Mouse (Mus musculus) spleen, adult 2 months (tissue): ENCODE measurements at regions not wholly inside any gene's neighbourhood (a gene's known extent, or its start where the extent isn't known, plus 50 kb on each side); places are given as distances from the start of the nearest gene placed in this dataset.

Source experiments
- DNase-seq, 2 experiments: peaks; one replicate each; pipeline versions ENCODE4 v3.0.0 to v3.0.0-alpha.2; 2012 to 2021; ENCODE audit warnings: low spot score in 2 of 2, low read depth in 1 of 2
- H3K27ac ChIP-seq: fragments of 200-500 bp; 2 replicates; pipeline ENCODE4 v1.5.1; 2012; ENCODE audit warnings: low read length, inconsistent platforms; ENCODE audit not compliant: insufficient read depth
- H3K27me3 ChIP-seq: fragments of 200-500 bp; 2 replicates; pipeline ENCODE4 v1.6.1; 2012; ENCODE audit warnings: mild to moderate bottlenecking, moderate library complexity, low read length, inconsistent platforms; ENCODE audit not compliant: control insufficient read depth, insufficient read depth
- H3K36me3 ChIP-seq: fragments of 200-500 bp; 2 replicates; pipeline ENCODE4 v1.6.1; 2012; ENCODE audit warnings: mild to moderate bottlenecking, low read length, inconsistent platforms; ENCODE audit not compliant: control insufficient read depth, insufficient read depth
- H3K4me1 ChIP-seq: fragments of 200-500 bp; 2 replicates; pipeline ENCODE4 v1.6.1; 2011; ENCODE audit warnings: inconsistent platforms; ENCODE audit not compliant: control insufficient read depth, insufficient read depth, insufficient read length
- H3K4me3 ChIP-seq: fragments of 200-500 bp; 2 replicates; pipeline ENCODE4 v1.5.1; 2011; ENCODE audit warnings: mild to moderate bottlenecking, inconsistent platforms; ENCODE audit not compliant: insufficient read depth, insufficient read length; ENCODE audit errors: extremely low read depth
- CTCF ChIP-seq: fragments of 200-500 bp; IDR thresholded peaks from 2 replicates; pipeline ENCODE4 v1.5.1; 2011; ENCODE audit warnings: mild to moderate bottlenecking, inconsistent platforms; ENCODE audit not compliant: insufficient read depth, insufficient read length, insufficient replicate concordance; ENCODE audit errors: extremely low read depth
- POLR2A ChIP-seq: fragments of 200-500 bp; IDR thresholded peaks from 2 replicates; pipeline ENCODE4 v1.6.1; 2011; ENCODE audit warnings: low read depth, low read length, inconsistent platforms
- WGBS: fragments of 180-500 bp; shearing (Covaris S2); methylation state at CpG from one replicate; pipeline ENCODE4 v1.1.7; 2018; 5-methylcytosine and 5-hydroxymethylcytosine counted together

DNA sequence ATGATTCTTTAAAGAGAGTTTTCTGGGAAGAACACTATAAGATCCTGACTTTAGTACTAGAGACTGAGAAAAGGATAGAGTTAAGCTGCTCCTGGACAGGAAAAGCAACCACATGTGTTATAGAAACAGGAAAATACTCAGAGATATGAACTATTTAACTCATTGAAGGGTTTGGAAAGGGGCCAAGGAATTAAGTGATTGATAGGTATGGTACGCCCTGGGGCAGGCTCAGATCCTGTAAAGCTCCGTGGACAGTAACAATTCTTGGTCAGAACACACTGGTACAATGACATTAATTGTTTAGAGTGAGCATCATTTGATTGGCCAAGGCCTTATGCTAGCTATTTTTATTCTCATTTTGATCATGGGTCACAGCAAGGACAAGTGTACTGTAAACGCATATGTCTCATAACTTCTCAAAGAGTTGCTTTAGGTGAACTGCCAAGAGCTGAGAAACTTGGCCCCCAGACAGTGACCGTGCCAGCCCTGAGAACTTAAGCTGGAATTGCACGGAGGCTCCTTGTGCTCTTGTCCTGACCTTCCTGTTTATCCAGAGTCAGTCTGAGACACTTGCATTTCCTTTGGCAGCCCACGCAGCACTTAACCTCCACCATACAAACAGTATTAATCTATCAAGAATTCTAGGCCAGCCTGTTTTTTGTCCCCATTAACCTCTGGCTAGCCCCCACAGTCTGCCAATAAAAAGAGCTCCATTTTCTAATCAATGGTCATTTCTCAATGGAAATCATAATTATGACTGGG lies 210.5 kb upstream of the Fbxl4 start:
- H3K27ac ChIP-seq = no peak overlapping the region
- TF ChIP-seq CTCF (no peak), POLR2A (no peak)
- H3K27me3 ChIP-seq = no peaks in the 10 kb centered on the region
- no peaks in the 10 kb centered on the region for H3K36me3 ChIP-seq
- WGBS = 42% methylated on average over 6 of the region's 6 CpGs
- H3K4me1 ChIP-seq = no peaks in the 10 kb centered on the region
- H3K4me3 ChIP-seq = no peak overlapping the region
- DNase-seq = no peak

DNA sequence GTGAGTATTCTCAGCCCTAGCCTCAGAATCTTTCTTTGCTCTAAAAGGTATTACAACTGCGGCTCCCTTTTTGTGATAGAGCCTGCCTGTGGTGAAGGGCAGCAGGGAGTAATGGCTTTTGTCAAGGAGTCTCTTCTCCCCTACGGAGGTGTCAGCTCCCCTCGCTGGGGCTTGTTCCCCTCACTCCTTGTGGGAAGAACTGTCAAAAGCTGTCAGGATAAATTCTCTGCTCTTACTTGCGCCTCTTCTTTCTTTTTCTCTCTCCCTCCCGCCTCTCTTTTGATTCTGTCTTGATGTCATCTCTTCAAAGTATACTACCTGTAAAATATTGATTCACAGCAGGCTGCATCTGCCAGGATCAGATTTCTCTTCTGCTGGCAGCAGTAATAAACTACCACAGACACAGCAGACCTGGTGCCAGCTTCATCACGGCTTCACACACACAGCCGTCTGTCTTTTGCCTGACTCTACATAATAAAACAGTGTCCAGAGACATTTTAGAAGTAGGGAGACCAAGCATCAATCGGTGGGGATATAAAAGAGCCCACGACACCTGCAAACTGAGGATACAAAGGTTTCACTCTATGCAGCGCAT lies 205.3 kb upstream of the Fbxl4 start:
- WGBS = 30% methylated on average over 10 of the region's 10 CpGs
- TF ChIP-seq CTCF (no peak), POLR2A (no peak)
- Histone ChIP-seq H3K27me3 (no peaks in the 10 kb centered on the region), H3K27ac (no peak overlapping the region), H3K4me1 (no peaks in the 10 kb centered on the region), H3K36me3 (no peaks in the 10 kb centered on the region), H3K4me3 (no peak overlapping the region)
- DNase-seq = no peak

DNA sequence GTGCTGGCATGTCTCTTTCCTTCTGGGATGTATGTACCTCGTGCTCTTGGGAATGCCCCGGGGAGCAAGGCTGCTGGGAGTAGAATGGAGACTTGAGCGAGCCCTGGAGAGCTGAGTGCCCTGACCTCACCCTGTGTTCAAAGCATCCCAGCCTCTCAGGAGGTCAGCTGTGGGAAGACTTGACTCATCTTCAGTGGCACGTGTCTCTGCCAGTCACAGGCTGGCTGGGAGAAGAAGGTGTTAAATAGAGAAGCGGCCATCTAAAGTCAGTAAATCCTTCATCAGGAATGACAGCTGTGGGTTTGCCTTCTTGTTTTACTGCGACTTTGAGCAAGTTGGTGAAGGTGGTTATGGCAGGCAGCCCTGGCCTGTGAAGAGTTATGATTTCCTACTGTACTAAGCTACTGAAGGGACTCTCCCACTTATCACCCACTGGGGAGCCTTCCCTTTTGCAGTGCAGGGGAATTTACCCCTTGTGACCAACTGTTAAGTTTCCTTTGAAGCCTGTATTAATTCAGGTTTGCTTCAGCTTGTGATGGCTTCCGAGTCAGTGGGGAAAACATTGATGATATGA lies 204.3 kb upstream of the Fbxl4 start:
- H3K4me3 ChIP-seq = no peak overlapping the region
- no peaks in the 10 kb centered on the region for H3K27me3 ChIP-seq
- H3K36me3 ChIP-seq = no peaks in the 10 kb centered on the region
- H3K4me1 ChIP-seq = no peaks in the 10 kb centered on the region
- no peak for DNase-seq
- no peak overlapping the region for H3K27ac ChIP-seq
- TF ChIP-seq POLR2A = no peak
- no peak for TF ChIP-seq CTCF
- 13% methylated on average over 7 of the region's 7 CpGs for WGBS

DNA sequence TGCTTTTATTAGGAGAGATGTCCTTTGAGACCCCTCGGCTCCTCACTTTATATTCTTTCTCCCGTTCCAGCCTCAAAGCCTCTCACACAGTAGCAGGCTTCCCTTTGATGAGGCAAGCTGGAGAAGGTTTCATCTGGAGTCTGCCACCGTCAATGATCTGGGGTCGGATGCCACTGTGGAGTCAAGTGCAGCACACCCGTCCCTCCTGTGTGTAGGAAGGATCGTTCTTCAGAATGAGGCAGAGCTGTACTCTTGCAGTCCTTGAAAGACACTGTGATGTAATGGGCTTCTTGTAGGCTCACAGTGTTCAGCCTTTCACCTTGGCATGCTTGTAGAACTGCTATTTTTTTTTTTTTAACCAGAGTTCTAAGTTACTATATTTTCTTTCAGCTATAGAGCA lies 203.7 kb upstream of the Fbxl4 start:
- WGBS = 42% methylated on average over 6 of the region's 6 CpGs

DNA sequence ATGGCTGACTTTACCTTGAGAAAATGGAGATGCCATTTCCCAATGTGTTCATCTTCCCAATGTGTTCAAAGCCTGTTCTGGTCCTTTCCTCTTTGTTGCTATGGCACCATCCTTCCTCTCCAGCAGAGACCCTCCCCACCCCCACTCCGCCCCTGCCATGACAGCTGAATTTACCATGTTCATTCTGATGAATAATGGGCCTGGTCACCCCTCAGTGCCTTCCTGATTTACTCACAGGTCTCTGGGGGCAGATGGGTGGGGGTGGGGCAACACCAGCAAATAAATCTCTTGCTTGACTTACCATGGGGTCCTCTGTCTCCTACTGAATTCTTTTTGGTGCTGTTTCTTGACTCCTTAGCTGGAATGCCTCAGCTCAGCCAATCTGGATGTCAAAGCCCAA lies 170.9 kb upstream of the Fbxl4 start:
- DNase-seq = no peak
- Histone ChIP-seq H3K27ac (no peak overlapping the region), H3K36me3 (no peaks in the 10 kb centered on the region), H3K4me1 (no peaks in the 10 kb centered on the region), H3K4me3 (no peak overlapping the region), H3K27me3 (no peaks in the 10 kb centered on the region)
- no peak for TF ChIP-seq POLR2A
- TF ChIP-seq CTCF = no peak
- 86% methylated on average over 1 of the region's 1 CpGs for WGBS

More for the DNA sequence above, 203.7 kb upstream of the Fbxl4 start:
- Histone ChIP-seq H3K27me3 (no peaks in the 10 kb centered on the region), H3K36me3 (no peaks in the 10 kb centered on the region), H3K4me1 (no peaks in the 10 kb centered on the region), H3K4me3 (no peak overlapping the region), H3K27ac (no peak overlapping the region)
- no peak for DNase-seq
- no peak for TF ChIP-seq CTCF
- TF ChIP-seq POLR2A = no peak

DNA sequence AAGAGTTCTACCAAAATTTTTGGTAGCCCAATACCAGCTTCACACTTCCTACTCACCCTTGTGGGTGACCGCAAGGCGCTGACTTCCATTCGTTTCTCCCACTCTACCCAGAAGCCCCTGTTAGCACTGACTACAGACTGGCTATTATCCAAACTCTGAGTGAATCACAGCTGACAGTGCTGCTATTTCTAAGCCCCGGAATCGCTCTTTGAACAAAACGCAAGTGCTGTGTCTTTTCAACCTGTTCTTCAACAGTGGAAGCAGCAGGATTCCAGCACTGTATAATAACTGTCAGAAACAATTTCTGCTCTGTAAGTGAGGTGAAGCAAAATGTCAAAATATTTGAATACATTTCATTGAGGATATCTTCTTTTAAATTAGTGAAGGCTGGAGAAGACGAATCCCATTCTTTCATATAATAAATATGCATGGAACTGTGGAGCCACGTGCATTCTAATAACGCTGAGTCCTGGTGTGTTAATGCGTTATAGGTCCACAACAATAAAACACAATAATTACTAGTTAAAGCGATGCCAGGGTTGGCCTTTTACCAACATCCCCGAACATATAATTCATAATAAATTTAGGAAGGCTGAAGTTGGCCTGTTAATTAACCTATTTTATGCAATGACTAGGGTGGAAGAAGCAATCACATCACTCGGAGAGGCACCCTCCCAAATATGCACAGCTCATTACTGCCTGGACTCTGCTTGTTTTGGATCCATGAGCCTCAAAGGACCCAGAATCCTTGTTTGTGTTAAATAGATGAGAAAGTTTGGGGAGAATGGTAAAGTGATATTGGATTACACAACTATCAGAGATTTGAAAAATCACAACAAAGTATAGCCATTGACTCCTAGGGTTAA lies 169.0 kb upstream of the Fbxl4 start:
- Histone ChIP-seq H3K4me3 (no peak overlapping the region), H3K27ac (no peak overlapping the region), H3K36me3 (no peaks in the 10 kb centered on the region), H3K27me3 (no peaks in the 10 kb centered on the region), H3K4me1 (no peaks in the 10 kb centered on the region)
- DNase-seq = no peak
- WGBS = 86% methylated on average over 13 of the region's 13 CpGs
- TF ChIP-seq POLR2A = no peak
- no peak for TF ChIP-seq CTCF
